Mouse (Mus musculus): ENCODE measurements around the gene Ccdc57. TPM values are rescaled to one million over a fixed set of nuclear protein-coding genes. Genes with fewer than 3 reads are reported as not detected.
A peak's percentile ranks its signal among the peaks of the same experiment; 100 is the strongest.

The Ccdc57 gene
- polyA plus RNA-seq, 1 experiment from 2014 or later, result 7.0 TPM

DNA sequence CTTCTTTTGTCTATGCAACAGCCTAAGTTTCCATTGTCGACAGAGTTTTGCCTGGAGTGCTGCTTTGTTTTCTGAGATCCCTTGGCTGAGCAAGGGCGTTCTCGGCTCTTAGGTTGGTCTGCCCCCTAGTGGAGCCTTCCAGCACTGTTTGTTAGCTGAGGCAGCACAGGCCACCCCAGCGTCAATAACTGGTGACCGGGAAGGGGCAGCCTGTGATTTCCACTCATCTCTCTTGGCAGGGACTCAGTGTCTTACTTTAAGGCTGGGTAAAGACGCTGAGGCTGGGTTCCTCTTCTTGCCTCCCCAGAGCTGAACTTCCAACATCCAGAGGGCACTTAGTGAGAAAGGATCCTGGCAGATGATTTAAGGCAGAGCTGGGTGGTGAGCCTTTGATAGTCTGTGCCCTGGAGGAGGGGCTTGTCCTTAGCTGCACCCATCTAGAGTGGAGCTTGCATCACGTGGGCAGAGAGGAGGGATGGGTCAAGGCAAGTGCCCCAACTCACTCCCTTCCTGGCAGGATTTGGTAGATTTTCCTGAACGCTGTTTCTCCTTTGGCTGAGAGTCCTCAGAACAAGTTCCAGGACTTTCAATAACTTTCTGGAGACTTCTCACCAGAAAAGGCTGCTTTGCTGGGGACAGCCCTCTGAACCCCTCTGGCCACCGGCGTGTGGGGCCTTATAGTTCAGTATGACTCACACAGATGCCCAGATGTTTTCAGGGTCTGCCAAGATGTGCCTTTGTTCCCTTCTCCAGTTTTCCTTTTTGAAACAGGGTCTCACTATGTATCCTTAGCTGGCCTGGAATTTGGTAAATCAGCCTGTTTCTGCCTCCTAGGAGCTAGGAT lies 132.4 kb downstream of the Ccdc57 start:
- ATAC-seq (ENCODE audit: low FRiP score, low TSS enrichment), result 0 out of 2 replicates have a peak, but pooled peaks have one; percentile 56
- Histone ChIP-seq H3K27me3 (ENCODE audit: control insufficient read depth, insufficient read depth, low read length) (no peaks in the 10 kb centered on the region), H3K4me2 (ENCODE audit: low read length) (no peak overlapping the region), H3K4me3 (replicated peaks; ENCODE audit: low read depth, low read length) (0 out of 2 replicates have a peak overlapping the region, but pooled peaks have one; percentile 2), H3K9me3 (ENCODE audit: control insufficient read depth, low read length) (no peaks in the 10 kb centered on the region), H3K9ac (replicated peaks; ENCODE audit: low read length) (0 out of 2 replicates have a peak overlapping the region, but pooled peaks have one; percentile 20), H3K4me1 (ENCODE audit: control insufficient read depth, insufficient read depth, low read length) (peaks cover 9% of the 10 kb centered on the region), H3K36me3 (ENCODE audit: control insufficient read depth, insufficient read depth, low read length) (peaks cover 6% of the 10 kb centered on the region), H3K27ac (replicated peaks; ENCODE audit: low read depth, low read length) (no peak overlapping the region; the same call in 1 of the 2 replicates)
- peak; percentile 95 for DNase-seq
- 11% methylated on average over 10 of the region's 10 CpGs for WGBS

DNA sequence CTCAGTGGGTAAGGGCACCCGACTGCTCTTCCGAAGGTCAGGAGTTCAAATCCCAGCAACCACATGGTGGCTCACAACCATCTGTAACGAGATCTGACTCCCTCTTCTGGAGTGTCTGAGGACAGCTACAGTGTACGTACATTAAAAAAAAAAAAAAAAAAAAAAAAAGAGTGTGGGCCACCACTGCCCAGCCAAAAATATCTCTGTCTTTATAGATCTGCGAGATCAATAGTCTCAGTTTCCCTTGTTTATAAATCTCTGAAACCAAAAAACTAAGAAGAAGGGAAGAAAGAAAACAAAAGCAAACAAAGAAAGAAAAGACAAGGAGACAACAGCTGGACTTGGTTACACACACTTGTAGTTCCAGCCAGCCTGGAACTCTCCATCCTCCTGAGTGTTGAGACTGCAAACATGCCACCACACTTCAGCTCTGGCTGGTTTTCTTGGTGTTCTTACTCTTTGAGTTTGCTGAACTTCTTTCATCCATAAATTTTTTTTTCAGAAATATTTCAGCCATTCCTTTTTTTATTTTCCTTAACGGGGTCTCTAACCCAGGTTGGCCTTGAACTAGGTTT lies 133.3 kb downstream of the Ccdc57 start:
- WGBS, result 79% methylated on average over 6 of the region's 6 CpGs
- DNase-seq, result no peak
- peaks cover 12% of the 10 kb centered on the region for H3K4me1 ChIP-seq (ENCODE audit: control insufficient read depth, insufficient read depth, low read length)
- no peak for ATAC-seq (ENCODE audit: low FRiP score, low TSS enrichment)
- H3K27me3 ChIP-seq (ENCODE audit: control insufficient read depth, insufficient read depth, low read length), result no peaks in the 10 kb centered on the region
- H3K9ac ChIP-seq (replicated peaks; ENCODE audit: low read length), result no peak overlapping the region
- no peak overlapping the region for H3K4me3 ChIP-seq (replicated peaks; ENCODE audit: low read depth, low read length)
- H3K27ac ChIP-seq (replicated peaks; ENCODE audit: low read depth, low read length), result no peak overlapping the region
- H3K9me3 ChIP-seq (ENCODE audit: control insufficient read depth, low read length), result no peaks in the 10 kb centered on the region
- H3K36me3 ChIP-seq (ENCODE audit: control insufficient read depth, insufficient read depth, low read length), result peaks cover under 1% of the 10 kb centered on the region; the same call in 1 of the 2 replicates
- no peak overlapping the region for H3K4me2 ChIP-seq (ENCODE audit: low read length)

DNA sequence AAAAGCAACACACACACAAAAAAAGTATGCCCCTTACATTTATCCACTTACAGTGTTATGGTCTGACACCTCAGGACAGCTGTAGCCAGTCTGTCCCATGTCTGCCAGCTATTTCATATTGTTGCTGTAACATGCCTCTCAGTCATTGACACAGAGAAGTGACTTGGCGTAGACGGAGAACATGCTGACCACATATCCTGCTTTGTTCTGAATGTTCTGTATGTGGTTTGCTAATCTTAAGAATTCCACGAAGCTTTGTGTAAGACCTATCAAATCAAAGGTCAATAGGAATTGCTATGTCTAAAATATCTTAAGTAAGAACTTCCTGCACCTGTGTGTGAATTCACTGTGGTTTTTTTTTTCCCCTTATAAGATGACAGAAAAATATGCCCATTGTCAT lies 134.4 kb downstream of the Ccdc57 start:
- Histone ChIP-seq H3K4me2 (ENCODE audit: low read length) (no peak overlapping the region), H3K27me3 (ENCODE audit: control insufficient read depth, insufficient read depth, low read length) (no peaks in the 10 kb centered on the region), H3K36me3 (ENCODE audit: control insufficient read depth, insufficient read depth, low read length) (peaks cover 8% of the 10 kb centered on the region; the same call in 1 of the 2 replicates), H3K4me1 (ENCODE audit: control insufficient read depth, insufficient read depth, low read length) (peaks cover 12% of the 10 kb centered on the region), H3K27ac (replicated peaks; ENCODE audit: low read depth, low read length) (no peak overlapping the region), H3K9ac (replicated peaks; ENCODE audit: low read length) (no peak overlapping the region), H3K9me3 (ENCODE audit: control insufficient read depth, low read length) (no peaks in the 10 kb centered on the region), H3K4me3 (replicated peaks; ENCODE audit: low read depth, low read length) (no peak overlapping the region)
- ATAC-seq (ENCODE audit: low FRiP score, low TSS enrichment) (no peak), DNase-seq (no peak)
- WGBS, result 88% methylated on average over 3 of the region's 3 CpGs

DNA sequence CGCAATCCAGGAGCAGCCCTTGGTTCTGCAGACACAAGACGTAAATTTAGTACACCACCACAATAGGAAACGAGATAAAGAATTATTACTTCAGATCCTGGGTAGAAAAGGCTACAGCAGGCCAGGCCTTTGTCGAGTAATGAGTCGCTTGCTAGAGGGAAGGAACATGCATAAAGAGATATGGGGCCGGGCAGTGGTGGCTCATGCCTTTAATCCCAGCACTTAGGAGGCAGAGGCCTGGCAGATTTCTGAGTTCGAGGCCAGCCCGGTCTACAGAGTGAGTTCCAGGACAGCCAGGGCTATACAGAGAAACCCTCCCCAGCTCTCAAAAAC lies 136.1 kb downstream of the Ccdc57 start:
- Histone ChIP-seq H3K27ac (replicated peaks; ENCODE audit: low read depth, low read length) (peak overlapping the region; percentile 86), H3K36me3 (ENCODE audit: control insufficient read depth, insufficient read depth, low read length) (peaks cover 24% of the 10 kb centered on the region), H3K4me1 (ENCODE audit: control insufficient read depth, insufficient read depth, low read length) (peaks cover 12% of the 10 kb centered on the region), H3K27me3 (ENCODE audit: control insufficient read depth, insufficient read depth, low read length) (no peaks in the 10 kb centered on the region), H3K9ac (replicated peaks; ENCODE audit: low read length) (peak overlapping the region; percentile 40; the same call in 1 of the 2 replicates), H3K9me3 (ENCODE audit: control insufficient read depth, low read length) (no peaks in the 10 kb centered on the region), H3K4me3 (replicated peaks; ENCODE audit: low read depth, low read length) (peak overlapping the region; percentile 92), H3K4me2 (ENCODE audit: low read length) (peak overlapping the region; percentile 91)
- DNase-seq, result no peak
- peak; percentile 13; the same call in 1 of the 2 replicates for ATAC-seq (ENCODE audit: low FRiP score, low TSS enrichment)
- WGBS, result 21% methylated on average over 8 of the region's 8 CpGs

DNA sequence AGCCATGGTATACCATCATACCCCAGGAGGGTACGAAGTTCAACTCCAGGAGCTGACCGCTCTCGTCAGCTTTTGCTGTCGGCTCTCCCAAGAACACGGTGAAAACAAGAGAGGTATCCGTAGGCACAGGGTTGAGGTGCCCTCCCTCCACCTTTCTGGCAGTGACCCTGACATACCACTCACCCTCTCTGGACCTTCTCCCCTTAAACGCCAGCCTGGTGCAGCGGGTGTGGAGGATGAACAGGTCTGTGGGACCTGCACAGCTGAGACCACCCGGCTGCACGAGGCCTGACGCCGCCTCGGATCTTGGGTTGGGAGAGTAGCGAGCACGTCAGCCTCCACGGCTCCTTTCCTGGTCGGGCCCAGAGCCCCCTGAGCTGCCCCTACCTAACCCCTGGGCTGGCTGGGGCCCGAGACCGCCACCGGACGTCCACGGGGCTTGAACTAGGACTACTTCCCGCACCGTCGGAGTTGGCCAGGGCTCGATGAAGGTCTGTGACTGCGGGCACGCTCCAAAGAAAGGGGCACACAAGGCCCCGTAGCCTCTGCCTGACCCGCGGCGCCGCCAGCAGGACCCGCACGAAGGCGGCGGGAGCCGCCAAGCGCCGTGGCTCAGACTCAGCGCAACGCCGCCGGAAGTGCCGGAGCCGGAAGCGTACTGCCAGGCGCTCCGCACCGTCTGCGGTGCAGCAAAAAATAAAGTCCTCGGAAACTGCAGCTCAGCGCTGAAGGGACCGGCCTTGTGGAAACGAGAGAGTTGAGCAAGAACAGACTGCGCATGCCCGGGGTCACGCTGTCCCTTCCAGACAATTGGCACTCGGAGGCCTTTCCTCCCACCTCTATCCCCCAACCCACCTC lies 136.7 kb downstream of the Ccdc57 start, which contains the start of gene Dus1l:
Gene Dus1l, minus strand, starts transcription at position 648 of the 858 bp plus-strand sequence.
- Histone ChIP-seq H3K4me1 (ENCODE audit: control insufficient read depth, insufficient read depth, low read length) (peaks cover 12% of the 10 kb centered on the region), H3K9ac (replicated peaks; ENCODE audit: low read length) (peak within 1 kb of the TSS; percentile 89)

DNA sequence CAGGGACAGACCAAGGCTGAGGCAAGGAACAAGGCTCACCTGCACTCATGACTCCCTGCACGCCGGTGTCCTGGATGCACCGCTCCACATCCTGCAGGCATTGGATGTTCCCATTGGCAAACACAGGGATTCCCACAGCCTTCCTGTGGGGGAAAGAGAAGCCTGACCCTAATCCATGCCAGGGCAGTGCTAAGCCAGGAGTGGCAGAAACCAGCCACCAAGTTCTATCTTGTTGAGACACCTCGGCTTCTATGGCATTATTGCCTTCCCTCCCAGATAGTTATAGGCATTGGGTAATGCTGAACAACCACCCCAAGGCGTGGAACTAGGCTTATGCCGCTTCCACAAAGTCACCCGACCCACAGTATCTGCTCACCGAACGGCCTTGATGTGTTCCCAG lies 140.0 kb downstream of the Ccdc57 start:
- no peak for ATAC-seq (ENCODE audit: low FRiP score, low TSS enrichment)

More for the DNA sequence above, 136.7 kb downstream of the Ccdc57 start, which contains the start of gene Dus1l:
- peak; percentile 88 for ATAC-seq (ENCODE audit: low FRiP score, low TSS enrichment)
- Histone ChIP-seq H3K4me2 (ENCODE audit: low read length) (peak within 1 kb of the TSS; percentile 91), H3K4me3 (replicated peaks; ENCODE audit: low read depth, low read length) (peak within 1 kb of the TSS; percentile 92), H3K27me3 (ENCODE audit: control insufficient read depth, insufficient read depth, low read length) (no peaks in the 10 kb centered on the region), H3K27ac (replicated peaks; ENCODE audit: low read depth, low read length) (peak within 1 kb of the TSS; percentile 86), H3K36me3 (ENCODE audit: control insufficient read depth, insufficient read depth, low read length) (peaks cover 29% of the 10 kb centered on the region), H3K9me3 (ENCODE audit: control insufficient read depth, low read length) (no peaks in the 10 kb centered on the region)
- whole genome bisulfite sequencing, result 2% methylated on average over 59 of the region's 59 CpGs
- peak; percentile 98 for DNase-seq

DNA sequence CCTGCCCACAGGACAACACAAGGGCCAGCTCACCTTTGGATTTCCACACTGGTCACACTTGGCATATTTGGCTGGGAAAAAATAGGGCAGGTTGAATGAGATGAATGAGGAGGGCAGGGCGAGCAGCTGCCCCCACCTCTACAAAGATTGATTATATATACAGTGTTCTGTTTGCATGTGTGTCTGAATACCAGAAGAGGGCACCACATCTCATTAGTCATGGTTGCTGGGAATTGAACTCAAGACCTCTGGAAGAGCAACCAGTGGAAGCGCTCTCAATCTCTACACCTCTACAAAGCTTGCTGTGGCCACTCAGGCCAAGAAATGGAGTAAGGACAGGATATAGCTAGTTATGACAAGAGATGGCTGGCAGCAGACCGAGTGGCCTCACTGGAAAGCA lies 142.9 kb downstream of the Ccdc57 start:
- WGBS, result 83% methylated on average over 3 of the region's 3 CpGs
- Histone ChIP-seq H3K27me3 (ENCODE audit: control insufficient read depth, insufficient read depth, low read length) (no peaks in the 10 kb centered on the region), H3K9me3 (ENCODE audit: control insufficient read depth, low read length) (no peaks in the 10 kb centered on the region), H3K4me2 (ENCODE audit: low read length) (no peak overlapping the region), H3K27ac (replicated peaks; ENCODE audit: low read depth, low read length) (no peak overlapping the region), H3K9ac (replicated peaks; ENCODE audit: low read length) (no peak overlapping the region), H3K4me1 (ENCODE audit: control insufficient read depth, insufficient read depth, low read length) (peaks cover 7% of the 10 kb centered on the region), H3K4me3 (replicated peaks; ENCODE audit: low read depth, low read length) (no peak overlapping the region), H3K36me3 (ENCODE audit: control insufficient read depth, insufficient read depth, low read length) (peaks cover 80% of the 10 kb centered on the region)
- DNase-seq (no peak), ATAC-seq (ENCODE audit: low FRiP score, low TSS enrichment) (no peak)

More for the DNA sequence above, 140.0 kb downstream of the Ccdc57 start:
- Histone ChIP-seq H3K4me2 (ENCODE audit: low read length) (no peak overlapping the region), H3K4me1 (ENCODE audit: control insufficient read depth, insufficient read depth, low read length) (peaks cover 12% of the 10 kb centered on the region), H3K9ac (replicated peaks; ENCODE audit: low read length) (no peak overlapping the region), H3K27me3 (ENCODE audit: control insufficient read depth, insufficient read depth, low read length) (no peaks in the 10 kb centered on the region), H3K27ac (replicated peaks; ENCODE audit: low read depth, low read length) (no peak overlapping the region), H3K4me3 (replicated peaks; ENCODE audit: low read depth, low read length) (no peak overlapping the region), H3K9me3 (ENCODE audit: control insufficient read depth, low read length) (no peaks in the 10 kb centered on the region), H3K36me3 (ENCODE audit: control insufficient read depth, insufficient read depth, low read length) (peaks cover 61% of the 10 kb centered on the region)
- 96% methylated on average over 9 of the region's 9 CpGs for WGBS
- no peak for DNase-seq

DNA sequence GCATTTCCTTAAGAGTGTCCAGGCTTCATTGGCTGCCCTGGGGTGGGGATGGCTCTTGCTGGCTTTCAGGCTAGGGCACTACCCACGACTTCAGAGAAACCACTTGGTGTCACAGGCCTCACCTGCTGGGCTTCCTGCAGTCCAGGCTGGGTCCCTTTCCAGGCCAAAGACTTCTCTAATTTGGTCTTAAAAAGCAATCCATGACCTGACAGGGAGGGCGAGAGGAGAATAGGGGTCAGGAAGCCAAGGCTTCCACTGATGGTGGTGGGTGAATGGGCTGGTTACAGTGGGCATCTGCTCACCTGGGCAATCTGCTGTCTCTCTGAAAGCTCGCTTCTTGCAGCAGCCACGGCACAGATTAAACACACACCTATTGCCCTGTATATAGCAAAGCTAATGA lies 143.3 kb downstream of the Ccdc57 start:
- Histone ChIP-seq H3K27me3 (ENCODE audit: control insufficient read depth, insufficient read depth, low read length) (no peaks in the 10 kb centered on the region), H3K4me2 (ENCODE audit: low read length) (no peak overlapping the region), H3K27ac (replicated peaks; ENCODE audit: low read depth, low read length) (no peak overlapping the region), H3K4me3 (replicated peaks; ENCODE audit: low read depth, low read length) (no peak overlapping the region), H3K9me3 (ENCODE audit: control insufficient read depth, low read length) (no peaks in the 10 kb centered on the region), H3K36me3 (ENCODE audit: control insufficient read depth, insufficient read depth, low read length) (peaks cover 80% of the 10 kb centered on the region), H3K4me1 (ENCODE audit: control insufficient read depth, insufficient read depth, low read length) (peaks cover 7% of the 10 kb centered on the region), H3K9ac (replicated peaks; ENCODE audit: low read length) (no peak overlapping the region)
- 89% methylated on average over 4 of the region's 4 CpGs for WGBS
- ATAC-seq (ENCODE audit: low FRiP score, low TSS enrichment) (no peak), DNase-seq (no peak)
